Mouse (Mus musculus): Measurements from ENCODE around the gene En2.

Gene En2

DNA sequence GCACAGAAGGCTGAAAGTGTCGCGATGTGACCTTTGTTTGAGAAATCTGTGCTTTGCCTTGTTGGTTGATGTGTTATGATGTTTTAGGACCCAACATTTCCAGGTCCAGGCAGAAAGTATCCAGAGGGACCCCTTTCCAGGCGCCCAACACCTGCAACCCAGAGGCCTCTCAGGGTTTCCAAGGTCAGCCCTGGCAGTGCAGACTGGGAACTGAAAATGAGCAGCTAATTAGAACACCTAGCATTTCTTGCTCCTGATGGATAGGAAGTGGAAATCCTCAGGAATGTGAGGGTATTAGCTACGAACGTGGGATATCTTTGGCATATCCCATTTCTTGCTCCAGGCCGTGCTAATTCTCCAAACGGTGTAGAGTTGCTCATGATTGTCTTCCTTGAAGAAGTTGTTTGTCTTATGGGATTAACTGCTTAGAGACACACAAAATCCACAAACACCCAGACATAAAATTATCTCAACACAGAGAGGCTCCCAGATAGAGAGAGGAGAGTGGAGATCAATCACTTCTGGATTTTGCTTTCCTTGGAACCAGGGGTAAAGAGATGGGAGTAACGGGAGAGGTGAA lies 5.5 kb upstream of the En2 start:
- DNase-seq (ENCODE audit: low spot score in 2 of 2), result no peak

GRCm38 (mm10) chr5:28161383-28161937 lies 4.0 kb upstream of the En2 start:
- DNase-seq (ENCODE audit: low spot score in 2 of 2), result no peak

- DNase-seq (ENCODE audit: low spot score in 2 of 2), result no peak
Observed at GRCm38 (mm10) chr5:28161938-28162402, 3.5 kb upstream of the En2 start.

DNA sequence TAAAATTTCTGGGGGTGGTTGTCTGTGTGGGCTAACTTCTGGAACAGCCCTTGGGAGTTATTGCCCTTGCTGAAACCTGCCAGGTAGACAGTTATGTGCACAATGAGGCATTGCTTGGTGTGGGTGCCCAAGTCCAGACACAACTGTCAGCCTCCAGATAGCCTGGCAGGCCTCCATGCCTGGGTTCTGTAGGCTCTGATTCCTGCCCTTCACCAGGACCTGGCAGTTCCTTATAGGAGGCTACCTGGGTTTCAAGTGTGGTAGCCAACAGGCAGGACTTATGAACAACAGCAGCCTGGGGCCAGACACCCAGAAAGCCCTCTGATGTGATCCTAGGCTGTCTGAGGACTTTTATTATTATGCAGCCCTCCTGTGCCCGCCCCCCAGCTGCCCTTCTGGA lies 1.6 kb upstream of the En2 start:
- DNase-seq (ENCODE audit: low spot score in 2 of 2), result no peak

- DNase-seq (ENCODE audit: low spot score in 2 of 2), result peak in 1 of 2 experiments; percentile 25
Observed at GRCm38 (mm10) chr5:28166256-28167231, 1.1 kb downstream of the En2 start.

DNA sequence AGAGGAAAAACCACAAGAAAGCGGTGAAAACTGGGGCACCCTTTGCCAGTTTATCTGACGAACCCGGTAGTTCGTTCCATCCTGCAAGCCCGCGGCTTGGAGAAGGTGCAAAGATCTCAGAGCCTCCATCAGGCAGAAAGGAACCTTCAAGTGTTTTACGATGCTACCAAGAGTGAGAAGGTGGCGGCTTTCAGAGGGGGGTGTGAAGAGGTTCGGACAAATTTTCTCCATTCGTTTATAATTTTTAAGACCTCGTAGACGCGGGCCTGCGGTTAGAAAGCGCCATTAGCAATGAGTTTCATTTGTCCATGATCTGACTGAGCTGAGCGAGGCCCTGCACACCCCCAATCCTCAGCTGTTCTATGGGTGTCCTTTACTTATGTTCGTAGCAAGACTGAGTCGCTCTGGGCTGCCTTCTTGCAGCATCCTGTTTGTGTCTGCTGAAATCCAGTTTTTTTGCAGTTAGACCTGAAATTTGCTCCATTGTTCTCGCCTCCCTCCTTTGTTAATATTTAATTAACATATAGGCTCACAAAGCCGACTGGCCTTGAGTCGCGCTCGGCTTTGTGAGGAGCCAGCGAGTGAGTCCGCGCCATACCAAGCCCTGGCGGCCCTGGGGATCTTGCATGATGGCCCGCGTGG lies 2.2 kb downstream of the En2 start:
- no peak for DNase-seq (ENCODE audit: low spot score in 2 of 2)

- no peak for DNase-seq (ENCODE audit: low spot score in 2 of 2)
Observed at GRCm38 (mm10) chr5:28168253-28169165, 3.0 kb downstream of the En2 start.

DNA sequence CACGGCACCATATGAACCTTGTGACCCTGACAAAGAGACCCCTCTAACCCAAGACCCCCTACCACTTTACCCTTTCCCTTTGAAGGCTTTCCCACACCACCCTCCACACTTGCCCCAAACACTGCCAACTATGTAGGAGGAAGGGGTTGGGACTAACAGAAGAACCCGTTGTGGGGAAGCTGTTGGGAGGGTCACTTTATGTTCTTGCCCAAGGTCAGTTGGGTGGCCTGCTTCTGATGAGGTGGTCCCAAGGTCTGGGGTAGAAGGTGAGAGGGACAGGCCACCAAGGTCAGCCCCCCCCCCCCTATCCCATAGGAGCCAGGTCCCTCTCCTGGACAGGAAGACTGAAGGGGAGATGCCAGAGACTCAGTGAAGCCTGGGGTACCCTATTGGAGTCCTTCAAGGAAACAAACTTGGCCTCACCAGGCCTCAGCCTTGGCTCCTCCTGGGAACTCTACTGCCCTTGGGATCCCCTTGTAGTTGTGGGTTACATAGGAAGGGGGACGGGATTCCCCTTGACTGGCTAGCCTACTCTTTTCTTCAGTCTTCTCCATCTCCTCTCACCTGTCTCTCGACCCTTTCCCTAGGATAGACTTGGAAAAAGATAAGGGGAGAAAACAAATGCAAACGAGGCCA lies 3.8 kb downstream of the En2 start:
- no peak for DNase-seq (ENCODE audit: low spot score in 2 of 2)

- no peak for DNase-seq (ENCODE audit: low spot score in 2 of 2)
Observed at GRCm38 (mm10) chr5:28170081-28170480, 4.6 kb downstream of the En2 start.

DNA sequence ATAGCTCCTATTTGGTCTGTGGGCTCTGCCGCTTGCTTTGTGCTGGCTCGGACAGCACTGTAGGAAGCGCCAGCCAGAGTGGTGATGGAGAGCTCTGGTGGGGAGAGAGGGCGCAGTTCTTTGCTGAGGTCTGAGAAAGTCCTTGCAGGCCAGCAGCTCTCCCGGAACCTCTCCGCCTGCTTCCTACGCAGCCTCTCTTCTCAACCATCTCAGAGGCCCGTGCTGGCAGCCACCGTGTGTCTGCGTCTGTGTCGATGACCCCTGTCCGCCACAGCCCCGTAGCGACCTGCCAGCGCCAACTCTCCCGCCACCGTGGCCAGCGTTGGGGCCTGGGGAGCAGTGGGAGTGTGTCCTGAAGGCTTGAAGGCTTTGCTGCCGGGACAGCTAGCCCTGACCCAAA lies 5.4 kb downstream of the En2 start:
- no peak for DNase-seq (ENCODE audit: low spot score in 2 of 2)

GRCm38 (mm10) chr5:28171667-28172066 lies 6.2 kb downstream of the En2 start:
- no peak for DNase-seq (ENCODE audit: low spot score in 2 of 2)

GRCm38 (mm10) chr5:28172261-28172920 lies 6.9 kb downstream of the En2 start:
- no peak for DNase-seq (ENCODE audit: low spot score in 2 of 2)

DNA sequence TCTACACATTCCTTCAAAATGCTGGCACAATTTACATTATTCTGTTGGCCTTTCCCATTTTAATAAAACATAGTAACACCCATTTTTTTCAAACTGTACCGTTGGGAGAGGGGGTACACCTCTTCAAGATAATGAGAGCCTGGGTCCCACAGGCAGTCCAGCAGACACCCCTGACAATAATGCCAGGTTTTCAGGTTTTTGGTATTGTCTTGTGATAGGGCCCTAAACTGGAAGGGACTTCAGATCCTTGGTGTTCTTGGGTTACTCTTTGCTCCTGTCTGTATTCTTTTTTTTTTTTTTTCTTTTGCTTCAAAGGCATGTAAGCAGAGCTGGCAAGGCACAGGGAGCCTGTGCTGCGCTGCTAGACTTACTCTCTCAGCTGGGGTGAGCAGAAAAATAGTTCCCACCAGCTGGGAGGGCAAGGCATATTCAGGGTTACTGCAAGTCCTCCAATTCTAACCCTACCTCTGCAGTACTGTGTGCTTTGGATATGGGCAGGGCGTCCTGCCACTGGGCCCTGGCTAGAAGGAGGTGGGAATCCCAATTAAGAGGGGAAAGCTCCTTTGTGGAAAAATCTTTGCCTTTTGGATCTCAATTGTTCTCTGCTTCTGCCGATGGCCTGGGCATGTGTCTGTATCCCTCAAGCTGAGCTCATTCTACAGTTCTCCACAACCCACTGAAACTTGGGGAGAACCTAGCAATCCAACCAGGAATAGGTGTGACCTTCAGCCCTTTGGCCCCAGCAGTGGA lies 7.6 kb downstream of the En2 start:
- no peak for DNase-seq (ENCODE audit: low spot score in 2 of 2)

GRCm38 (mm10) chr5:28173674-28174073 lies 8.2 kb downstream of the En2 start:
- DNase-seq (ENCODE audit: low spot score in 2 of 2), result no peak

DNA sequence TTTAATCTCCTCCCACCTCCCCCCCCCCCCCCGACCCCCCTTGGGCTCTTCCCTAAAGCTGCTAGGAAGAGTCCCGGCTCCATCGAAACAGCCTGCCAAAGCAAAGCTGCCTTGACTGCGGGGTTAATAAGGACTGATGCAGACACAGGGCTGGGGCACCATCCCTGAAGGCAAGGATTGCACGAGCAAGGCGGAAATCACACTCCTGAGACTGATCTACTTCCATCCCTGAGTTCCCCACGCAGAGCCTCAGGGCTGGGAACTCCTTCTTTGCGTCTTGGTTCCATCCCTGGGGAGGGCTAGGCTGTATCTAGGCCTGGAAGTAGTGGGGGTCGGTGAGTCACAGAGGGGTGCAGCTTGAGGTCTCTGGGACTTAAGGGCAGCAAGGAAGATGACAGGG lies 8.6 kb downstream of the En2 start:
- DNase-seq (ENCODE audit: low spot score in 2 of 2), result no peak

DNA sequence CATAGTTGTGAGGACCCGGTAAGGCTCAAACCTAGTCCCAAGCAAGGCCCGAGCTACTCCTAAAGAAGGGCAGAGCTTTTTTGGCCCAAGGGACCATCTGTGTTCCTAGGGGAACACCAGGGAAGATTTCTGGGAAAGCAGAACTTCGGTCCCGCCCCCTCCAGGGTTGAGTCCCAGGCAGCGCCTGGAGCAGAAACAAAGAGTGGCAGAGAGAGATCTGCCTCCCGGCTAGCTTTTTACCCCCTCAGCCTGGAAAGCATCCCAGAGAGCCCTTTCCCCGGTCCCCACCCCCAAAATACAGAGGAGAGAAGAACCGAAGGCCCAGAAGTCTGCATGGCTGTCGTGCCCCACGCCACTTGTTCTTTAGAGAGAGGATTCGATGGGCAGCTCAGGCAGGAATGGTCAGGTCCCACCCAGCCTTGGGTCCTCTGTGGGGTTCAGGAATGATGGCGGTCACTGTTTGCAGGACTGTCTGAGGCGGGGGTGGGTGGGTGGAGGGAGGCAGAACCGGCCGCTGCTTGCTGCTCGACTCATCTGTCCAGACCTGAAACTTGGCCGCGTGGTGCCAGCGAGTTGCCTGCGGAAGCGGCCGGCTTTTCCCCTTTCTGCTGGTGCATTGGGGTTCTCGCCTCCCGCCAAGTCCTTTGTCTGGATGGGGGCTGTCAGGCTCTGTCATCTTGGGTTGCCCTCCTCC lies 9.5 kb downstream of the En2 start:
- DNase-seq (ENCODE audit: low spot score in 2 of 2), result no peak

DNA sequence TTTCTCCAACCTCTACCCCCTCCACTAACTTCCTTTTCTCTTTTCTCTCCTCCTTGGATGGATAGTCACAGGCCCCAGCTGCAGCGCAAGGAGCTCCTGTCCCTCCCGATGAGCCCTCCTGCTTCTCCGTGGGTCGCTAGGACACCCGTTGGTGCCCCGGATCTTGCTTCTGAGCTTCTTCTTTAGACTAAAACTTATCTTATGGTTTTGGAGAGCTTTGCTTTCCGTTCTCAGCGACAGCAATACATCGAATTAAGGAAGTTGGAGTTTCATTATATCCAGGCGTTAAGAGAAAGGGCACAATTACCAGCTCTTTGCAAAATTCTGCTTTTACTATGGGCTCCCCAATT lies 10.1 kb downstream of the En2 start:
- no peak for DNase-seq (ENCODE audit: low spot score in 2 of 2)

DNA sequence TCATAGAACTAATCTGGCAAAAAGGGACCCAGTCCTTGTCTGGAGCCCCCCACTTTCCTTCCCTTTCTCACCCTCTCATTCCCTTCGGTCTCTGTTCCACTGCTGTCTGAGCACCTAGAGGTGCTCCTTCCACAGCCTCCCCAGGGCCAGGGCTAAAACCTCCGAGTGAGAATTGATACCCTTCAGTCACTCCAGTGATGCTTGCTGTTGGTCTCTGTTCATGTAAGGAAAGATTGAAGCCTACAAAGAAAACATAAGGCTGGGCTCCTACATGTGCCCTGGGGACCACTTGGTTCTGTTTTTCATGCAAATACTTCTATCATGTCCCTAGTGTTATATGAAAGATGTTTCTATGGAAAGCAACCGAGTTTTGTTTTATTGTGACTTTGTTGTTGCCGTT lies 10.5 kb downstream of the En2 start:
- no peak for DNase-seq (ENCODE audit: low spot score in 2 of 2)

- DNase-seq (ENCODE audit: low spot score in 2 of 2), result no peak
Observed at GRCm38 (mm10) chr5:28176585-28176984, 11.1 kb downstream of the En2 start.
